Mouse (Mus musculus) midbrain, embryonic 14.5 days (tissue): ENCODE data around the gene Acbd4. TPM values are rescaled to one million over a fixed set of nuclear protein-coding genes. Genes with fewer than 3 reads are reported as not detected.

ENCODE experiments used
- ATAC-seq: fragments of 200-750 bp; cut with Nextera tagmentation; 2 replicates; pipeline ENCODE4 v1.8.0; 2017; ENCODE audit warnings: moderate number of reproducible peaks, moderate library complexity; ENCODE audit not compliant: low FRiP score, low TSS enrichment
- DNase-seq: peaks from one replicate; pipeline ENCODE4 v3.0.0-alpha.2; 2015
- H3K27ac ChIP-seq: fragments of 300-500 bp; sonication (generic); replicated peaks from 2 replicates; pipeline ENCODE4 v1.5.1; 2014; ENCODE audit warnings: mild to moderate bottlenecking, low read depth, low read length, moderate library complexity
- H3K27me3 ChIP-seq: fragments of 300-500 bp; sonication (generic); 2 replicates; pipeline ENCODE4 v1.6.1; 2014; ENCODE audit warnings: low read length, control low read depth, mixed read lengths; ENCODE audit not compliant: control insufficient read depth, insufficient read depth
- H3K36me3 ChIP-seq: fragments of 300-500 bp; sonication (generic); 2 replicates; pipeline ENCODE4 v1.6.1; 2014; ENCODE audit warnings: low read length, control low read depth; ENCODE audit not compliant: control insufficient read depth, insufficient read depth
- H3K4me1 ChIP-seq: fragments of 300-500 bp; sonication (generic); 2 replicates; pipeline ENCODE4 v1.6.1; 2014; ENCODE audit warnings: mild to moderate bottlenecking, antibody characterized with exemption, low read length, control low read depth; ENCODE audit not compliant: control insufficient read depth, insufficient read depth
- H3K4me2 ChIP-seq: fragments of 300-500 bp; sonication (generic); 2 replicates; pipeline ENCODE4 v1.6.1; 2014; ENCODE audit warnings: mild to moderate bottlenecking, low read length, moderate library complexity
- H3K4me3 ChIP-seq: fragments of 300-500 bp; sonication (generic); replicated peaks from 2 replicates; pipeline ENCODE4 v1.5.1; 2014; ENCODE audit warnings: low read depth, low read length
- H3K9ac ChIP-seq: fragments of 300-500 bp; sonication (generic); replicated peaks from 2 replicates; pipeline ENCODE4 v1.6.1; 2014; ENCODE audit warnings: mild to moderate bottlenecking, low read length, moderate library complexity
- H3K9me3 ChIP-seq: fragments of 300-500 bp; sonication (generic); 2 replicates; pipeline ENCODE4 v1.6.1; 2016; ENCODE audit warnings: low read length, control low read depth, mixed read lengths; ENCODE audit not compliant: control insufficient read depth
- WGBS: fragments of 180-500 bp; shearing (Covaris S2); extraction: QIAGEN DNeasy Blood & Tissue Kit; methylation state at CpG from one replicate; pipeline ENCODE4 v1.1.7; 2014; 5-methylcytosine and 5-hydroxymethylcytosine counted together
- polyA plus RNA-seq: library from polyadenylated mRNA; unstranded; fragments of >200 nt; fragmentation: Nextera tagmentation; extraction: Ambion mirVana; gene quantifications from 2 replicates; pipeline ENCODE4 v1.2.1, GENCODE M21; 2014

The Acbd4 gene
- polyA plus RNA-seq, 1 experiment from 2014 or later = 8.0 TPM

- peak overlapping the region; percentile 1; the same call in 1 of the 2 replicates for H3K9ac ChIP-seq
- H3K36me3 ChIP-seq = peaks cover 11% of the 10 kb centered on the region
- ATAC-seq (no peak), DNase-seq (no peak)
- peaks cover 7% of the 10 kb centered on the region for H3K4me1 ChIP-seq
- no peaks in the 10 kb centered on the region for H3K9me3 ChIP-seq
- H3K4me3 ChIP-seq = no peak overlapping the region
- peak overlapping the region; percentile 86 for H3K27ac ChIP-seq
- no peaks in the 10 kb centered on the region for H3K27me3 ChIP-seq
- 28% methylated on average over 11 of the region's 11 CpGs for WGBS
- 0 out of 2 replicates have a peak overlapping the region, but pooled peaks have one; percentile 1 for H3K4me2 ChIP-seq
These were observed 39.8 kb downstream of the Acbd4 start for GRCm38 (mm10) chr11:103141101-103141943.

- Histone ChIP-seq H3K9me3 (no peaks in the 10 kb centered on the region), H3K27ac (peak overlapping the region; percentile 86), H3K4me3 (no peak overlapping the region), H3K36me3 (peaks cover 11% of the 10 kb centered on the region), H3K4me1 (peaks cover 7% of the 10 kb centered on the region), H3K9ac (peak overlapping the region; percentile 1; the same call in 1 of the 2 replicates), H3K4me2 (peak overlapping the region; percentile 51; the same call in 1 of the 2 replicates), H3K27me3 (no peaks in the 10 kb centered on the region)
- ATAC-seq = no peak
- peak; percentile 33 for DNase-seq
- WGBS = 33% methylated on average over 1 of the region's 1 CpGs
These were observed 40.4 kb downstream of the Acbd4 start for GRCm38 (mm10) chr11:103141944-103142255.

GRCm38 (mm10) chr11:103142441-103143182 is 41.1 kb downstream of the Acbd4 start:
- peak overlapping the region; percentile 86 for H3K27ac ChIP-seq
- H3K4me2 ChIP-seq = peak overlapping the region; percentile 51
- peaks cover 11% of the 10 kb centered on the region for H3K36me3 ChIP-seq
- peak; percentile 91 for DNase-seq
- no peaks in the 10 kb centered on the region for H3K27me3 ChIP-seq
- H3K9me3 ChIP-seq = no peaks in the 10 kb centered on the region
- peaks cover 7% of the 10 kb centered on the region for H3K4me1 ChIP-seq
- 30% methylated on average over 8 of the region's 8 CpGs for WGBS
- peak overlapping the region; percentile 46; the same call in 1 of the 2 replicates for H3K9ac ChIP-seq
- peak; percentile 88 for ATAC-seq
- peak overlapping the region; percentile 27 for H3K4me3 ChIP-seq

- H3K9me3 ChIP-seq = no peaks in the 10 kb centered on the region
- H3K4me2 ChIP-seq = no peak overlapping the region
- H3K36me3 ChIP-seq = no peaks in the 10 kb centered on the region; the same call in 1 of the 2 replicates
- H3K27ac ChIP-seq = no peak overlapping the region
- peaks cover 7% of the 10 kb centered on the region for H3K4me1 ChIP-seq
- DNase-seq (no peak), ATAC-seq (no peak)
- WGBS = 43% methylated on average over 12 of the region's 12 CpGs
- H3K4me3 ChIP-seq = no peak overlapping the region
- no peaks in the 10 kb centered on the region for H3K27me3 ChIP-seq
- H3K9ac ChIP-seq = no peak overlapping the region
These were observed 43.1 kb downstream of the Acbd4 start for GRCm38 (mm10) chr11:103144309-103145285.

- no peak overlapping the region for H3K4me2 ChIP-seq
- DNase-seq (no peak), ATAC-seq (no peak)
- peaks cover 7% of the 10 kb centered on the region for H3K4me1 ChIP-seq
- H3K36me3 ChIP-seq = no peaks in the 10 kb centered on the region
- no peaks in the 10 kb centered on the region for H3K9me3 ChIP-seq
- no peak overlapping the region for H3K9ac ChIP-seq
- H3K27me3 ChIP-seq = no peaks in the 10 kb centered on the region
- no peak overlapping the region for H3K4me3 ChIP-seq
- 96% methylated on average over 4 of the region's 4 CpGs for WGBS
- no peak overlapping the region for H3K27ac ChIP-seq
These were observed 44.9 kb downstream of the Acbd4 start for GRCm38 (mm10) chr11:103146386-103146785.

GRCm38 (mm10) chr11:103147766-103148165 is 46.3 kb downstream of the Acbd4 start:
- peaks cover 2% of the 10 kb centered on the region for H3K4me1 ChIP-seq
- H3K27ac ChIP-seq = no peak overlapping the region
- no peak for DNase-seq
- no peaks in the 10 kb centered on the region for H3K27me3 ChIP-seq
- H3K9me3 ChIP-seq = no peaks in the 10 kb centered on the region
- H3K36me3 ChIP-seq = no peaks in the 10 kb centered on the region
- no peak overlapping the region for H3K4me2 ChIP-seq
- ATAC-seq = no peak
- 74% methylated on average over 4 of the region's 4 CpGs for WGBS
- H3K9ac ChIP-seq = no peak overlapping the region
- H3K4me3 ChIP-seq = no peak overlapping the region

- 98% methylated on average over 4 of the region's 4 CpGs for WGBS
- no peak for ATAC-seq
- Histone ChIP-seq H3K27me3 (no peaks in the 10 kb centered on the region), H3K4me2 (no peak overlapping the region), H3K27ac (no peak overlapping the region), H3K4me3 (no peak overlapping the region), H3K9ac (no peak overlapping the region), H3K4me1 (no peaks in the 10 kb centered on the region), H3K36me3 (no peaks in the 10 kb centered on the region), H3K9me3 (no peaks in the 10 kb centered on the region)
- DNase-seq = no peak
These were observed 48.3 kb downstream of the Acbd4 start for GRCm38 (mm10) chr11:103149771-103150170.
